Mouse (Mus musculus): ENCODE measurements around the gene Capn11.

GRCm38 (mm10) chr17:45682843-45683242 lies 23.7 kb upstream of the Capn11 start:
- no peak for TF ChIP-seq CTCF (IDR thresholded peaks at IDR 0.05; ENCODE audit: low read depth)
- TF ChIP-seq EP300 (IDR thresholded peaks at IDR 0.05; ENCODE audit: low read depth): no peak
